Mouse (Mus musculus) kidney, postnatal 0 days (tissue): ENCODE measurements around the gene Slc2a10. TPM values are rescaled to one million over a fixed set of nuclear protein-coding genes. Genes with fewer than 3 reads are reported as not detected.

Source experiments
- ATAC-seq: fragments of 200-750 bp; cut with Nextera tagmentation; replicated peaks from 2 replicates; pipeline ENCODE4 v1.8.0; 2017; ENCODE audit warnings: low read depth, moderate number of reproducible peaks, moderate TSS enrichment, moderate library complexity; ENCODE audit not compliant: low FRiP score
- DNase-seq: peaks from one replicate; pipeline ENCODE4 v3.0.0-alpha.2; 2016; ENCODE audit warnings: low spot score
- H3K27ac ChIP-seq: fragments of 300-500 bp; sonication (generic); 2 replicates; pipeline ENCODE4 v1.5.1; 2014; ENCODE audit warnings: mild to moderate bottlenecking
- H3K27me3 ChIP-seq: fragments of 300-500 bp; sonication (generic); 2 replicates; pipeline ENCODE4 v1.6.1; 2014; ENCODE audit warnings: low read length, mixed read lengths; ENCODE audit not compliant: insufficient read depth
- H3K36me3 ChIP-seq: fragments of 300-500 bp; sonication (generic); 2 replicates; pipeline ENCODE4 v1.6.1; 2014; ENCODE audit warnings: low read length, mixed read lengths; ENCODE audit not compliant: insufficient read depth
- H3K4me1 ChIP-seq: fragments of 300-500 bp; sonication (generic); replicated peaks from 2 replicates; pipeline ENCODE4 v1.6.1; 2014; ENCODE audit warnings: antibody characterized with exemption, low read length, mixed read lengths; ENCODE audit not compliant: insufficient read depth
- H3K4me2 ChIP-seq: fragments of 300-500 bp; sonication (generic); 2 replicates; pipeline ENCODE4 v1.6.1; 2014; ENCODE audit warnings: mild to moderate bottlenecking, low read length, moderate library complexity, mixed read lengths
- H3K4me3 ChIP-seq: fragments of 300-500 bp; sonication (generic); replicated peaks from 2 replicates; pipeline ENCODE4 v1.5.1; 2014; ENCODE audit warnings: low read depth, low read length
- H3K9ac ChIP-seq: fragments of 300-500 bp; sonication (generic); 2 replicates; pipeline ENCODE4 v1.6.1; 2014; ENCODE audit warnings: low read depth, low read length
- H3K9me3 ChIP-seq: fragments of 300-500 bp; sonication (generic); replicated peaks from 2 replicates; pipeline ENCODE4 v1.6.1; 2016; ENCODE audit warnings: low read length, inconsistent platforms, mixed read lengths
- CTCF ChIP-seq: IDR thresholded peaks from 2 replicates; pipeline ENCODE4 v1.5.1; 2016; ENCODE audit warnings: antibody characterized with exemption, low read depth, mild to moderate bottlenecking, moderate library complexity
- WGBS: fragments of 180-500 bp; shearing (Covaris S2); extraction: QIAGEN DNeasy Blood & Tissue Kit; methylation state at CpG from one replicate; pipeline ENCODE4 v1.1.7; 2014; 5-methylcytosine and 5-hydroxymethylcytosine counted together
- polyA plus RNA-seq: library from polyadenylated mRNA; unstranded; fragments of >200 nt; fragmentation: Nextera tagmentation; extraction: Ambion mirVana; gene quantifications from 2 replicates; pipeline ENCODE4 v1.2.1, GENCODE M21; 2015

Gene Slc2a10
- polyA plus RNA-seq, 1 experiment from 2014 or later: 3.2 TPM

DNA sequence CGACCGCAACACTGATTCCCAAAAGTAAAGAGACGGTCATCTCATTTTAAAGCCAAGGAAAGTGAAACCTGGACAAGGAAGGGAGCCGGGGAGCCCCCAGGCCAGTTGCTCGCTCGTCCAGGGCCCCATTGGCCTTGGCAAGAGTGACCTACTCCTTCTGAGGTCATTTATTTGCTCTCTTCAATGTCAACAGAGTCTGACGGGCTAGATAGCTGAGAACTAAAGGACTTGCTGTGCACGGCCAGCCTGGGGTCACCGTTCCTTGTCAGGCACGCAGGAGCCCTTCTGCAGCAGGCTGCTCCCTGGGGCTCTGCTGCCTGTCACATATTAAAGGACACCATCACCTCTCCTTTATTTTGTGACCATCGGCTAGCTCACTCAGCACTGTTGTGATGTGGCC, 31.6 kb upstream of the Slc2a10 start:
- Histone ChIP-seq H3K27me3 (peaks cover 13% of the 10 kb centered on the region; the same call in 1 of the 2 replicates), H3K36me3 (no peaks in the 10 kb centered on the region), H3K4me2 (no peak overlapping the region), H3K9ac (no peak overlapping the region), H3K4me1 (no peaks in the 10 kb centered on the region; the same call in 1 of the 2 replicates), H3K4me3 (no peak overlapping the region), H3K9me3 (no peaks in the 10 kb centered on the region), H3K27ac (no peak overlapping the region)
- TF ChIP-seq CTCF: no peak
- DNase-seq (no peak), ATAC-seq (no peak)
- WGBS: 77% methylated on average over 11 of the region's 11 CpGs

DNA sequence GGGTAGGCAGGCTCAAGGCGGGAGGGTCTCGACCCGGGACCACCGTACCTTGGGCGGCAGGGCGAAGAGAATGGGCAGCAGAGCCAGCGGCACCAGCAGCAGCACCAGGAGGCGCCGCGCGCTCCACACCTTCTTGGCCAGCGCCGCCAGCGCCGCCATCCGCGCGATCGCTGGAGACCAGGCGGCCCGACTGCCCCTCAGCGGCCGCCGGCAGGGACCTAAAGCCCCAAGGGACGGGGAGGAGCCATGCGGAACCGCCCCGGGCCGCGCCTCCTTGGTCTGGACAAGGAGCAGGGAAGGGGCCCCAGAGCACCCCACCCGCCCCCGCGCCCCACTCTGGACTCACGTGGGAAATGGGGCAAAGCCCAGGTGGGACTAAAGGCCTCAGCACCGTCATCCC, 30.6 kb upstream of the Slc2a10 start, which contains the start of gene Slc13a3:
Gene Slc13a3 (minus strand): TSS at position 228 of the 400 bp plus-strand sequence.
- H3K27me3 ChIP-seq: peaks cover 13% of the 10 kb centered on the region; the same call in 1 of the 2 replicates
- H3K4me1 ChIP-seq: no peaks in the 10 kb centered on the region; the same call in 1 of the 2 replicates
- H3K9me3 ChIP-seq: no peaks in the 10 kb centered on the region
- 0 out of 2 replicates have a peak within 1 kb of the TSS, but pooled peaks have one; percentile 0 for H3K4me3 ChIP-seq
- 1% methylated on average over 29 of the region's 35 CpGs for WGBS
- no peak for TF ChIP-seq CTCF
- ATAC-seq (0 out of 2 replicates have a peak, but pooled peaks have one; percentile 41), DNase-seq (peak; percentile 47)
- H3K27ac ChIP-seq: no peak within 1 kb of the TSS
- peak within 1 kb of the TSS; percentile 42 for H3K4me2 ChIP-seq
- H3K9ac ChIP-seq: 0 out of 2 replicates have a peak within 1 kb of the TSS, but pooled peaks have one; percentile 1
- no peaks in the 10 kb centered on the region for H3K36me3 ChIP-seq

DNA sequence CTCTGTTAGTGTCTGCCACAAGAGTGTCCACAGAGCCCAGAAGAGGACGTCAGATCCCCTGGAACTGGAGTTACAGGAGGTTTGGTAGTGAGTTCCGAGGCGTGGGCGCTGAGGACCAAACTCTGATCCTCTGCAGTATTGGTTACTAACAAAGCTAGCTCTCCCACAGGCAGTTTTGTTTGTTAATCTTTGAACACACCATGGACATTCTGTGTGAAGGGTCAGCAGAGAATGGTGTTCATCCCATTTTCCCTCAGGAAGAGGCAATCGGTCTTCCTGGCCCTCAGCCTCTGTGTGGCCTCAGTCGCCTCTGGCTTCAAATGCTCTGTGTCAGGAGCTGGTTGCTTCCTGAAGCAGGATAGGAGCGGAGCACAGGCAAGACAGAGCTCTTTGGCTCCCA, 28.2 kb upstream of the Slc2a10 start:
- WGBS: 76% methylated on average over 7 of the region's 7 CpGs
- DNase-seq (no peak), ATAC-seq (no peak)
- no peaks in the 10 kb centered on the region; the same call in 1 of the 2 replicates for H3K4me1 ChIP-seq
- peaks cover 13% of the 10 kb centered on the region; the same call in 1 of the 2 replicates for H3K27me3 ChIP-seq
- H3K9ac ChIP-seq: no peak overlapping the region
- no peak overlapping the region for H3K27ac ChIP-seq
- no peak overlapping the region for H3K4me2 ChIP-seq
- no peaks in the 10 kb centered on the region for H3K9me3 ChIP-seq
- H3K36me3 ChIP-seq: no peaks in the 10 kb centered on the region
- no peak for TF ChIP-seq CTCF
- H3K4me3 ChIP-seq: no peak overlapping the region

DNA sequence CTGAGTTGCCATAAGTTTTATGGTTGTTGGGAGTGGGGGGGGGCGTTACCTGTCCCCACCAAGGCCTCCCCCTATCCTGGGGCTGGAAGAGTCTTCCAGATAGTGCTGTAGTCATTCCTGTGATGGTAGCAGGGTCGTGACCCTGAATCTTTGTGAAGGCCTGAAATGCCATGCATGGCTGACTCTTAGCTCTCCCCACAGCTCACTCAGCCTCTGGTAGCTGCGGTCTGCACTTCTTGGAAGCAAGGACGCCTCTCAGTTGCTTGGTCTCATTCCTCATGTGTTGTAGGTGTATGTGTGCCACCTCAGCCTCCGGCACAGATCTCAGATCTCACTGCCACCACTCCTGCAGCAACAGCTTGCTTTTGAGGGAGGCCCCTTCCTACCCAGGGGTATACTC, 27.7 kb upstream of the Slc2a10 start:
- H3K27me3 ChIP-seq: peaks cover 13% of the 10 kb centered on the region; the same call in 1 of the 2 replicates
- no peak for DNase-seq
- no peak for TF ChIP-seq CTCF
- 0 out of 2 replicates have a peak, but pooled peaks have one; percentile 7 for ATAC-seq
- no peak overlapping the region for H3K4me3 ChIP-seq
- H3K9ac ChIP-seq: no peak overlapping the region
- no peaks in the 10 kb centered on the region for H3K9me3 ChIP-seq
- H3K27ac ChIP-seq: no peak overlapping the region
- WGBS: 45% methylated on average over 5 of the region's 5 CpGs
- H3K4me1 ChIP-seq: no peaks in the 10 kb centered on the region; the same call in 1 of the 2 replicates
- no peaks in the 10 kb centered on the region for H3K36me3 ChIP-seq
- no peak overlapping the region for H3K4me2 ChIP-seq

DNA sequence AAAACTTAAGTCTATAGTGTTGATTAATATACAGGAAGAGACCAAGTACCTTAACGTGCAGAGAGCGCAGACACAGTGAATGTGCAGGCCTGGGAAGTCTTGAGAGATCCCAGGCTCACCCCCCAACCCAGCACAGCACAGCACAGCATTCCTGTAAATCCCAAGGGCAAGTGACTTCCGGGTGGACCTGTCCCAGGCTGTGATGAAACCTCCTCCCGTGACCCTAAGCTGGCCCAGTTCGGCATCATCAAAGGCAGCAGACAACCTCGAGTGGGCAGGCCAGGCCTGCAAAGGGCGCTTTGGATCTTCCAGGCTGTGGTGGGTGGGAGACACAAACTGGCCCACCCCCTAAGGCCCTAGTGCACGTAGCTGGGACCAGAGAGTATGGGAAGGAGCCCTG, 21.6 kb upstream of the Slc2a10 start:
- Histone ChIP-seq H3K4me1 (no peaks in the 10 kb centered on the region), H3K4me2 (no peak overlapping the region), H3K9me3 (no peaks in the 10 kb centered on the region), H3K9ac (no peak overlapping the region), H3K36me3 (no peaks in the 10 kb centered on the region), H3K27me3 (no peaks in the 10 kb centered on the region), H3K27ac (no peak overlapping the region), H3K4me3 (no peak overlapping the region)
- 44% methylated on average over 8 of the region's 8 CpGs for WGBS
- no peak for DNase-seq
- ATAC-seq: no peak
- TF ChIP-seq CTCF: no peak

DNA sequence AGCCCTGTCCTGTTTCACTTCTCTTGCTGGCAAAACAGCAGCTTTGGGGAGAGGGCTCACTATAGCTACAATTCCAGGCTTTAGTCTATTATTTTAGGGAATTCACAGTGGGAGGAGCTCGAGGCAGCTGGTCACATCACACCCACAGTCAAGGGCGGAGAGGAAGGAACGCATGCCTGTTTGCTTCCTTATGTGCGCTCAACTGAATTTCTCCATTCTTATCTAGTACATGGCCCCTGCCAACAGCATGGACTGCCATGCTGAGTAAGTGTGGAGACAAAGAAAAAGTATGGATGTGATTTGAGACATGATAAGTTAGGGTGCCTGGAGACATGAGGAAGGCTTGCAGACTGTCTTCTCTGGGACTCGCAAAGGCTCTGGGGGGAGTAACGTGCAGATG, 19.4 kb upstream of the Slc2a10 start:
- Histone ChIP-seq H3K4me1 (no peaks in the 10 kb centered on the region), H3K27me3 (no peaks in the 10 kb centered on the region), H3K9ac (no peak overlapping the region), H3K4me3 (no peak overlapping the region), H3K4me2 (no peak overlapping the region), H3K36me3 (0 out of 2 replicates have a peak, but pooled peaks cover under 1% of the 10 kb centered on the region), H3K9me3 (no peaks in the 10 kb centered on the region), H3K27ac (no peak overlapping the region)
- 46% methylated on average over 6 of the region's 6 CpGs for WGBS
- DNase-seq: no peak
- ATAC-seq: no peak
- TF ChIP-seq CTCF: no peak

DNA sequence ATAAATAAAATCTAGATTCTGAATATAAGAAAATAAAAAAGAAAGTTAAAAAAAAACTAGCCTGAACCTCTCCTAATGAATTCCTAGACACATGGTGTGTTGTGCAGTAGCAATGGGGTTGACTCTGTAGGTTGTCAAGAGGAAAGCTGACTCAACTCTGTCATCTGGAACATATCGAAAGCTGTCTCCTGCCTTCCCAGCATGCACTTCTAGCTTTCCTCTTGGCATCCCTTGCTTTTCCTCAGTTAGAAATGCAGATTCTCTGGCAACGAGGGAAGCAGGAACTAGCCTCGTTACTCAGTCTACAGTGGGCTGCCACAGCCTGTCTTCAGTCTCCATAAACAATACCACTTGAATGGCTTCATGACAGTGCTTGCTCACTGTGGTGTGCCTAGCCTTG, 17.8 kb upstream of the Slc2a10 start:
- ATAC-seq: no peak
- H3K9me3 ChIP-seq: no peaks in the 10 kb centered on the region
- WGBS: 60% methylated on average over 3 of the region's 3 CpGs
- no peak for DNase-seq
- H3K4me2 ChIP-seq: no peak overlapping the region
- TF ChIP-seq CTCF: no peak
- H3K36me3 ChIP-seq: peaks cover 16% of the 10 kb centered on the region; the same call in 1 of the 2 replicates
- H3K4me1 ChIP-seq: no peaks in the 10 kb centered on the region
- H3K27me3 ChIP-seq: no peaks in the 10 kb centered on the region
- H3K9ac ChIP-seq: no peak overlapping the region
- H3K4me3 ChIP-seq: no peak overlapping the region
- no peak overlapping the region for H3K27ac ChIP-seq
